In the genomic region with DNA sequence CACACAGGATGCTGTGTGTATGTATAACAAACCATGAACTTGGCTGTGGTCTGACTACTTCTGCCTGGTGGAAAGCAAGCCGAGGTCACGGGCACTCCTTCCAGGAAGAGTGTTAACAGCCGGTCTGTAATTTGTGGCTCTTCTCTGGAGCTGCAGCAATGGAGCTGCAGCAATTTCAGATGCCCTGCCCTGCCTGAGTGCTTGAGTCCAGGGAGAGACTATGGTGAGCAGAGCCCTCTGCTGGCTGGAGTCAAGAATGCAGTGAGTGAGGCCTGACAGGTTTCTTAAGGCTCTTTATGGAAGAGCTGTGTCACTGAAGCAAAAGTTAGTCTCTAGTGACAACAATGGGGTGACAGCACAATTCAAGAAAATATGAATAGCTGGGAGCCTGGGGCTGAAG, we compare ENCODE assay signal across 8 mouse cellular contexts.
DNase-seq lines count a peak whose midpoint lies in the region; ATAC-seq and TF ChIP-seq lines count a peak whose summit lies in the region.

No protein-coding gene starts in this region.

- 0% methylated on average over 3 of the region's 3 CpGs for whole genome bisulfite sequencing in lung, postnatal 0 days

- no peaks in the 10 kb centered on the region for H3K36me3 ChIP-seq in MEL (ENCODE audit: control insufficient read depth in 1 of 2, insufficient read depth in 2 of 2, low read length in 2 of 2)
- no peaks in the 10 kb centered on the region for H3K36me3 ChIP-seq in lung, postnatal 0 days (ENCODE audit: insufficient read depth, low read length)

- no peak overlapping the region for H3K4me3 ChIP-seq in MEL (ENCODE audit: control insufficient read depth in 1 of 2, insufficient read depth in 1 of 2, low read depth in 2 of 2, low read length in 2 of 2)
- no peak overlapping the region for H3K4me3 ChIP-seq in lung, postnatal 0 days (ENCODE audit: low read depth, low read length)

- no peaks in the 10 kb centered on the region for H3K79me2 ChIP-seq in MEL (ENCODE audit: control insufficient read depth, insufficient read depth, low read length, poor library complexity)

- TF ChIP-seq EP300 in MEL (IDR thresholded peaks at IDR 0.05; ENCODE audit: low read depth in 1 of 2, low read length in 2 of 2): no peak
- peak; percentile 17; the same call in 1 of the 2 replicates for TF ChIP-seq EP300 in lung, postnatal 0 days (IDR thresholded peaks at IDR 0.05)

- TF ChIP-seq RAD21 in MEL (IDR thresholded peaks at IDR 0.05; ENCODE audit: low read depth, low read length): peak; percentile 93

- TF ChIP-seq CTCF in MEL (IDR thresholded peaks at IDR 0.05 in 2 of 3, conservative IDR thresholded peaks at IDR 0.05 in 1 of 3; ENCODE audit: control insufficient read depth in 1 of 3, insufficient read depth in 1 of 3, low read depth in 2 of 3, low read length in 3 of 3, poor library complexity in 1 of 3, severe bottlenecking in 1 of 3): peak; percentile 83 to 95 (median 90)
- peak; percentile 98 for TF ChIP-seq CTCF in lung, postnatal 0 days (IDR thresholded peaks at IDR 0.05)

- ATAC-seq in frontal cortex, adult (ENCODE audit: low TSS enrichment): peak; percentile 78
- peak; percentile 77 to 80 for ATAC-seq in hematopoietic stem cell, adult 5-6 weeks (replicated peaks in 1 of 2; ENCODE audit: insufficient read depth in 1 of 2, low FRiP score in 2 of 2, low TSS enrichment in 1 of 2, low read depth in 1 of 2, poor library complexity in 2 of 2, severe bottlenecking in 2 of 2)
- peak; percentile 71 for ATAC-seq in lung, postnatal 0 days

- no peak overlapping the region for H3K9ac ChIP-seq in MEL (ENCODE audit: control insufficient read depth, low read depth, low read length, poor library complexity, severe bottlenecking)
- no peak overlapping the region for H3K9ac ChIP-seq in lung, postnatal 0 days (replicated peaks; ENCODE audit: low read depth)

- no peak for TF ChIP-seq POLR2A in MEL (IDR thresholded peaks at IDR 0.05; ENCODE audit: control insufficient read depth in 1 of 2, insufficient read depth in 1 of 2, low read depth in 1 of 2, low read length in 2 of 2, poor library complexity in 1 of 2)

- H3K27me3 ChIP-seq in MEL (ENCODE audit: control insufficient read depth in 1 of 2, insufficient read depth in 2 of 2, low read length in 2 of 2): no peaks in the 10 kb centered on the region
- no peaks in the 10 kb centered on the region for H3K27me3 ChIP-seq in lung, postnatal 0 days (replicated peaks; ENCODE audit: insufficient read depth, low read length)

- no peaks in the 10 kb centered on the region for H3K4me1 ChIP-seq in MEL (ENCODE audit: control insufficient read depth in 1 of 2, insufficient read depth in 2 of 2, low read length in 2 of 2)
- H3K4me1 ChIP-seq in lung, postnatal 0 days (ENCODE audit: insufficient read depth, low read depth, low read length): peaks cover 7% of the 10 kb centered on the region; the same call in 1 of the 2 replicates

- no peak overlapping the region for H3K27ac ChIP-seq in MEL (ENCODE audit: control insufficient read depth, low read depth, low read length)
- no peak overlapping the region for H3K27ac ChIP-seq in lung, postnatal 0 days (ENCODE audit: low read length)

- no peak overlapping the region for H3K4me2 ChIP-seq in lung, postnatal 0 days (replicated peaks; ENCODE audit: low read depth, low read length)

- peak; percentile 83 for DNase-seq in MEL (ENCODE audit: low read depth, low spot score)
- peak; percentile 91 to 92 for DNase-seq in cerebellum, adult 18-20 months
- DNase-seq in layer of hippocampus, adult 8-10 months (ENCODE audit: low spot score in 2 of 2): peak; percentile 85 to 96
- peak; percentile 94 for DNase-seq in lung, postnatal 0 days (ENCODE audit: low spot score)
- DNase-seq in retina, embryonic 14.5 days (ENCODE audit: low spot score): peak; percentile 96
- DNase-seq in thymus, postnatal 36 days: peak; percentile 83

- H3K9me3 ChIP-seq in MEL (replicated peaks; ENCODE audit: insufficient read depth, low read length): no peaks in the 10 kb centered on the region
- no peaks in the 10 kb centered on the region for H3K9me3 ChIP-seq in lung, postnatal 0 days (ENCODE audit: low read length)

TF ChIP-seq in MEL, 35 proteins besides CTCF, POLR2A, EP300 and RAD21:
- TF ChIP-seq NELFE (IDR thresholded peaks at IDR 0.05; ENCODE audit: low read depth, low read length): peak; percentile 25; the same call in 1 of the 2 replicates
- peak; percentile 97 for TF ChIP-seq SMC3 (IDR thresholded peaks at IDR 0.05; ENCODE audit: low read depth, low read length)
- no peak for TF ChIP-seq UBTF (IDR thresholded peaks at IDR 0.05; ENCODE audit: borderline replicate concordance, insufficient read depth, low read depth, low read length)
- TF ChIP-seq POLR2AphosphoS5 (IDR thresholded peaks at IDR 0.05; ENCODE audit: borderline replicate concordance, low read depth, low read length): no peak
- TF ChIP-seq ZC3H11A (IDR thresholded peaks at IDR 0.05; ENCODE audit: low read depth, low read length): peak; percentile 93
